Mouse (Mus musculus): ENCODE results near the gene Klhl2. TPM values are rescaled to one million over a fixed set of nuclear protein-coding genes. Genes with fewer than 3 reads are reported as not detected.

Gene Klhl2
- total RNA-seq, 1 experiment from 2014 or later = 12.9 TPM

DNA sequence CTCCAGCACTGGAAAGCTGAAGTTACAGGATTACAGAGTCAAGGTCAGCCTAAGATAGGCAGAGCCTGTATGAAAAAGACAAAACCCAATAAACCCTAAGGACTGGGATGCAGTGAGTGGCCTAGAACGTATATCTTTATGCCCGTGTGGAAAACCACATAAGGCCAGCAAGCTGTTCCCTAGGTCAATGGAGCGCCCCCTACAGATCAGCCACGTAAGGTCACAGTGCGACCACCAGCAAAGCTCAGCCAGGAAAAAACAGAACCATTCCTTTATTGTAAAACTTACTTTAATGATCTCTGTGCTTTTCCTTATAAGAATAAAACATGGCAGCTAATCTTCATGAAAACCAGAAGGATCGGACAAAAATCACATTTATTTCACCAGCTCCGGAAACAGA, 131.9 kb downstream of the Klhl2 start:
- ATAC-seq (replicated peaks; ENCODE audit: low read depth, poor library complexity, severe bottlenecking) = no peak

DNA sequence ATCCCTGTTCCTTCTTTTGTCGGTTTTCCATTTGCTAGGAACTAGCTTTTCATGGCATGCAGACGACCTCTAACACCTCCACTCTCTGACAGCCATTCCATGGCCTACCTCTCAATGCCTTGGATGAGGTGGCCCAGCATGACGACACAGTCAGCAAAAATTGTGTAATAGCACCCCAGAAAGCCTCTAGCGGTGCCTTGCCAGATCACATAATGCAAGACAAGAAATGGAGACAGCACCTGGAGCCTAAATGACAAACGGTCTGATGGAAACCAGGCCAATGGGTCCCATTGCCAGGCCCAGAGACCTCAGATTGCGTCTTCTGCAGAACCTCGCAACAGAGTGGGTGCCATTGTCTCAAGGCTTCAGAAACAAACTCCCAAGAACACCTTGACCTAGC, 137.3 kb downstream of the Klhl2 start:
- no peak for ATAC-seq (replicated peaks; ENCODE audit: low read depth, poor library complexity, severe bottlenecking)

GRCm38 (mm10) chr8:64711544-64711943, 138.3 kb downstream of the Klhl2 start:
- no peak for ATAC-seq (replicated peaks; ENCODE audit: low read depth, poor library complexity, severe bottlenecking)

DNA sequence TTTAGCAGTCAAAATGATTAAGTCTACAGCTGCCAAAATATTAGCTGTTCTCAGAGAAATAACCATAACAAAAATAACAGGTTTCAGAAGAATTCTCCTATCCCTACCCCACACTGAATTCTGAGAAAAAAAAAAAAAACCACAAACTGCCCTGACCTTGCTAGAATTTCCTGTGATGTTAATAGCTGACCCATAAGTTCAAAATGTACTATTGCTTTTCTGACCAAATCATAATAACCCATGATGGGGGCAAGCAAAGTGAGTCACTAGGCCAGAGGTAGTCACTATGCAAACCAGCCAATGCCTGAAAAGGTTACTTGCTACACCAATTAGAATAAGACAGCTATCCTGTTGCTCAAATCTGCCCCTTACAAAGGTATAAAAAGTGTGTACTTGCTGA, 142.3 kb downstream of the Klhl2 start:
- no peak for ATAC-seq (replicated peaks; ENCODE audit: low read depth, poor library complexity, severe bottlenecking)

DNA sequence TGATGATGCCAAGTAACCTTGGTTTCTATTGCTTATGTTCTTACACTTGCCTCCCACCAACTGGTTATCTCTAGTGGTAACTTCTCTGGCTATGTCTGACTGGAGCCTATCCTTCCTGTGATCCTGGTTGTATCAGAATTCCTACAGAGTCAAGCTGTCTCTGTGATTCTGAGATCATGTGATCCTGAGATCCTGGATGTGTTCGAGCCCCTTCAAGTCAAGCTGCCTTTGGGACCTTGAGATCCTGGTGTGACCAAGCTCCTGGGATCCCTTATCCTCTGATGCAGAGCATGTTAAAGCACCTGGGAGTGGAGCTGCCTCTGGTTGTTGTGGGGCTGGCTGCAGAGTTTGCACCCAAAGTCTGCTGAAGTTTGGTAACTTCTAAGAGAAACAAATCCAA, 146.6 kb downstream of the Klhl2 start:
- no peak for ATAC-seq (replicated peaks; ENCODE audit: low read depth, poor library complexity, severe bottlenecking)

DNA sequence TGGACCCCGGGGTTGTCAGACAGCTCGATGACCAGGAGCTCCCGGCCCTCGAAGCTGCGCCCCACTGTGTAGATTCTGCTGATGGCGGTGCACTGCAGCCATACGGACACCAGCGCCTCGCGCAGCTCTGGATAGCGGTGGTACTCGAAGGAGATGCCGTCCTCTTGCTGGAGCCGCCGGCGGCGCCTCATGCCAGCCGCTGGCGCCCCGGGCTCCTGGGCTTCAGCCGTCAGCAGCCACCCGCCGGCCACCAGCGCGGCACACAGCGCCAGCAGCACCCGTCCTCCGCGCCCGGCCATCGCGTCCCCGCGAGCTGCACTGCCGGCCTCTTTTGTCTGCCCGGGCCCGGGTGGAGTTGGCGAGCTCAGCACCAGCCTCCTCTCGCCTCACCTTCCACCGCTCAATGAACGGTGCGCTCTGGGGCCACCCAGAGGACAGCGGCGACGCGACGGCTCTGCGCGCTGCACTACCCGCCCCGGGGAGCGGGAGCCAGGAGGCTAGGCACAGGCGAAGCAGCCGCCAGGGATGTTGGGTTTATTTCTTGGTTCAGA, 157.1 kb downstream of the Klhl2 start, which contains the start of gene Cpe:
Gene Cpe (minus strand): TSS at position 404 of the 551 bp plus-strand sequence.
- ATAC-seq (replicated peaks; ENCODE audit: low read depth, poor library complexity, severe bottlenecking) = peak; percentile 98

- ATAC-seq (replicated peaks; ENCODE audit: low read depth, poor library complexity, severe bottlenecking) = no peak
Measured at GRCm38 (mm10) chr8:64691591-64692401, 158.0 kb downstream of the Klhl2 start.

DNA sequence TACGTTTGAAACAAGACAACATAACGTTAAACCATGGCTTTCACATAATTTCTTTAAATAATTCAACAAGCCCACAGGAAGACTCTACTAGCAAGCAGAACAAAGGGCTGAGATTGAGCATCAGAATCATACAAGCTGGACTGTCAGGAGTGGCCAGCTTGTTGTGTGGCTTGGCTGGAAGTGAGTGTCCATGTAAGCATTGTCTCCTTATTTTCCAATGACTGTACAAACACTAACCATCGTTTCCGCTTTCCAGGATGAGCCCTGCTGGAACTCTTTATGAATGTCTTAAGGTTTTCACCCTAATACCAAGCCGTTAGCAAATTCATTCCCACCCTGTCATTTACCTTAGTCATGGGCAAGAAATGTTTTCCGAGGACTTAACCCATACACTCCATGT, 159.0 kb downstream of the Klhl2 start:
- no peak for ATAC-seq (replicated peaks; ENCODE audit: low read depth, poor library complexity, severe bottlenecking)

- no peak for ATAC-seq (replicated peaks; ENCODE audit: low read depth, poor library complexity, severe bottlenecking)
Measured at GRCm38 (mm10) chr8:64690306-64690705, 159.5 kb downstream of the Klhl2 start.

Other genes starting within 250 kb of the Klhl2 start
- not detected in 2 replicates for gene Cpe, start 157.0 kb downstream of the Klhl2 start, total RNA-seq (2017)
- gene Msmo1, start 116.2 kb downstream of the Klhl2 start, total RNA-seq (2017) = 46.1 and 50.9 TPM in 2 replicates
- 14.4 and 16.7 TPM in 2 replicates for gene Tmem192, start 97.2 kb upstream of the Klhl2 start, total RNA-seq (2017)
- not detected in 2 replicates for gene Trim75, start 137.8 kb upstream of the Klhl2 start, total RNA-seq (2017)
- not detected in 2 replicates for gene Trim61, start 168.5 kb upstream of the Klhl2 start, total RNA-seq (2017)
- gene Trim60, start 168.6 kb upstream of the Klhl2 start, total RNA-seq (2017) = not detected in 2 replicates
- not detected in 2 replicates for gene Apela, start 187.3 kb upstream of the Klhl2 start, total RNA-seq (2017)
- gene Gm10663, start 225.0 kb upstream of the Klhl2 start, total RNA-seq (2017) = not detected in 2 replicates